Mouse (Mus musculus) CH12.LX (cell line): Measurements from ENCODE around the gene Pacs2. TPM values are rescaled to one million over a fixed set of nuclear protein-coding genes. Genes with fewer than 3 reads are reported as not detected.

Source experiments
- DNase-seq: peaks from one replicate; pipeline ENCODE4 v3.0.0-alpha.2; 2013; ENCODE audit errors: extremely low read depth
- H3K27ac ChIP-seq: 2 replicates; pipeline ENCODE4 v1.5.1; 2012; ENCODE audit warnings: low read depth, mild to moderate bottlenecking, control low read depth, moderate library complexity; ENCODE audit not compliant: insufficient read depth
- H3K27me3 ChIP-seq: replicated peaks from 2 replicates; pipeline ENCODE3; 2012; ENCODE audit warnings: inconsistent platforms
- H3K36me3 ChIP-seq, 2 experiments: replicated peaks in 1 of 2; 2 replicates each; pipeline versions ENCODE3 to v1.6.1; 2012; ENCODE audit warnings: inconsistent platforms in 1 of 2, low read length in 1 of 2, mild to moderate bottlenecking in 1 of 2, mixed read lengths in 1 of 2, moderate library complexity in 1 of 2; ENCODE audit not compliant: control insufficient read depth in 1 of 2, insufficient read depth in 1 of 2
- H3K4me1 ChIP-seq, 2 experiments: 2 replicates each; pipeline ENCODE4 v1.6.1; 2012; ENCODE audit warnings: inconsistent platforms in 1 of 2, moderate library complexity in 1 of 2; ENCODE audit not compliant: insufficient read depth in 2 of 2, control insufficient read depth in 1 of 2
- H3K4me2 ChIP-seq: 2 replicates; pipeline ENCODE4 v1.6.1; 2012; ENCODE audit warnings: low read depth, mild to moderate bottlenecking, control low read depth; ENCODE audit not compliant: poor library complexity, insufficient read depth, severe bottlenecking
- H3K4me3 ChIP-seq, 3 experiments: fragments of 150-350 bp in 1 of 3; sonication (generic) in 1 of 3; replicated peaks in 1 of 3; 2 replicates each; pipeline versions ENCODE3 to v1.5.1; 2011 to 2012; ENCODE audit warnings: low read depth in 2 of 3, low read length in 2 of 3, mild to moderate bottlenecking in 2 of 3, moderate library complexity in 2 of 3, control low read depth in 1 of 3, improper control_type of control experiment in 1 of 3, inconsistent platforms in 1 of 3, mixed read lengths in 1 of 3; ENCODE audit not compliant: poor library complexity in 1 of 3
- H3K79me2 ChIP-seq: replicated peaks from 2 replicates; pipeline ENCODE4 v1.6.1; 2012; ENCODE audit warnings: mild to moderate bottlenecking, moderate library complexity; ENCODE audit not compliant: control insufficient read depth, poor library complexity, insufficient read depth, severe bottlenecking; ENCODE audit errors: extremely low read depth
- H3K9ac ChIP-seq: 2 replicates; pipeline ENCODE4 v1.6.1; 2012; ENCODE audit warnings: low read depth, mild to moderate bottlenecking, control low read depth, moderate library complexity; ENCODE audit not compliant: insufficient read depth
- H3K9me3 ChIP-seq: replicated peaks from 2 replicates; pipeline ENCODE3; 2012; ENCODE audit warnings: low read length, inconsistent platforms, mixed read lengths
- BHLHE40 ChIP-seq: IDR thresholded peaks from 2 replicates; pipeline ENCODE4 v1.6.1; 2011; ENCODE audit warnings: mild to moderate bottlenecking, low read depth, low read length, improper control_type of control experiment
- CHD2 ChIP-seq: IDR thresholded peaks from 2 replicates; pipeline ENCODE4 v1.6.1; 2011; ENCODE audit warnings: low read length, improper control_type of control experiment
- CTCF ChIP-seq, 2 experiments: IDR thresholded peaks in 1 of 2; conservative IDR thresholded peaks in 1 of 2; 2 replicates each; pipeline ENCODE4 v1.5.1; 2011 to 2012; ENCODE audit warnings: low read depth in 2 of 2, low read length in 2 of 2, improper control_type of control experiment in 1 of 2, inconsistent platforms in 1 of 2, mild to moderate bottlenecking in 1 of 2, moderate library complexity in 1 of 2
- E2F4 ChIP-seq: IDR thresholded peaks from 2 replicates; pipeline ENCODE4 v1.6.1; 2011; ENCODE audit warnings: low read depth, low read length, improper control_type of control experiment; ENCODE audit not compliant: insufficient replicate concordance
- EP300 ChIP-seq: IDR thresholded peaks from 2 replicates; pipeline ENCODE4 v1.6.1; 2011; ENCODE audit warnings: low read length, improper control_type of control experiment
- ETS1 ChIP-seq: conservative IDR thresholded peaks from 2 replicates; pipeline ENCODE4 v1.6.1; 2012; ENCODE audit warnings: low read depth, mild to moderate bottlenecking, inconsistent platforms, low read length, improper control_type of control experiment, moderate library complexity
- HCFC1 ChIP-seq: IDR thresholded peaks from 2 replicates; pipeline ENCODE4 v1.6.1; 2012; ENCODE audit warnings: low read depth, mild to moderate bottlenecking, inconsistent platforms, low read length, improper control_type of control experiment
- JUN ChIP-seq: IDR thresholded peaks from 2 replicates; pipeline ENCODE4 v1.6.1; 2011; ENCODE audit warnings: low read depth, mild to moderate bottlenecking, low read length, improper control_type of control experiment, moderate library complexity; ENCODE audit not compliant: insufficient read depth
- JUND ChIP-seq: conservative IDR thresholded peaks from 2 replicates; pipeline ENCODE4 v1.6.1; 2011; ENCODE audit warnings: low read depth, low read length, improper control_type of control experiment
- KAT2A ChIP-seq: IDR thresholded peaks from 2 replicates; pipeline ENCODE4 v1.6.1; 2012; ENCODE audit warnings: low read length, improper control_type of control experiment, inconsistent platforms; ENCODE audit not compliant: insufficient replicate concordance
- MAX ChIP-seq: IDR thresholded peaks from 2 replicates; pipeline ENCODE4 v1.6.1; 2011; ENCODE audit warnings: low read length, improper control_type of control experiment
- MXI1 ChIP-seq: IDR thresholded peaks from 2 replicates; pipeline ENCODE4 v1.6.1; 2011; ENCODE audit warnings: mild to moderate bottlenecking, low read depth, low read length, improper control_type of control experiment
- MYC ChIP-seq: IDR thresholded peaks from 2 replicates; pipeline ENCODE4 v1.6.1; 2011; ENCODE audit warnings: low read depth, mild to moderate bottlenecking, improper control_type of control experiment, low read length
- NELFE ChIP-seq: IDR thresholded peaks from 2 replicates; pipeline ENCODE4 v1.6.1; 2011; ENCODE audit warnings: low read depth, low read length, improper control_type of control experiment
- PAX5 ChIP-seq: IDR thresholded peaks from 2 replicates; pipeline ENCODE4 v1.6.1; 2012; ENCODE audit warnings: low read length, inconsistent platforms, mixed read lengths
- POLR2A ChIP-seq: IDR thresholded peaks from 2 replicates; pipeline ENCODE4 v1.6.1; 2011; ENCODE audit warnings: low read depth, mild to moderate bottlenecking, improper control_type of control experiment, low read length
- POLR2AphosphoS2 ChIP-seq: IDR thresholded peaks from 2 replicates; pipeline ENCODE4 v1.6.1; 2011; ENCODE audit warnings: low read depth, low read length, improper control_type of control experiment
- RAD21 ChIP-seq: IDR thresholded peaks from 2 replicates; pipeline ENCODE4 v1.6.1; 2011; ENCODE audit warnings: low read depth, mild to moderate bottlenecking, low read length, improper control_type of control experiment, moderate library complexity
- SMC3 ChIP-seq: IDR thresholded peaks from 2 replicates; pipeline ENCODE4 v1.6.1; 2011; ENCODE audit warnings: low read depth, low read length, improper control_type of control experiment
- TBP ChIP-seq: conservative IDR thresholded peaks from 2 replicates; pipeline ENCODE4 v1.6.1; 2011; ENCODE audit warnings: low read depth, low read length, improper control_type of control experiment
- USF1 ChIP-seq: IDR thresholded peaks from 2 replicates; pipeline ENCODE4 v1.6.1; 2014; ENCODE audit warnings: low read depth, mild to moderate bottlenecking, inconsistent platforms, low read length, improper control_type of control experiment
- USF2 ChIP-seq: conservative IDR thresholded peaks from 2 replicates; pipeline ENCODE4 v1.6.1; 2011; ENCODE audit warnings: low read depth, low read length, improper control_type of control experiment
- ZC3H11A ChIP-seq: IDR thresholded peaks from 2 replicates; pipeline ENCODE4 v1.6.1; 2012; ENCODE audit warnings: low read depth, mild to moderate bottlenecking, inconsistent platforms, low read length, improper control_type of control experiment
- ZMIZ1 ChIP-seq: IDR thresholded peaks from 2 replicates; pipeline ENCODE4 v1.6.1; 2012; ENCODE audit warnings: low read depth, mild to moderate bottlenecking, inconsistent platforms, low read length, improper control_type of control experiment
- ZNF384 ChIP-seq: IDR thresholded peaks from 2 replicates; pipeline ENCODE4 v1.6.1; 2012; ENCODE audit warnings: low read depth, low read length, improper control_type of control experiment, inconsistent platforms
- dilution Hi-C: fragments of 300-500 bp; cut with MboI; formaldehyde crosslinking; loops from 2 replicates; pipeline ENCODE4 v1.14.3; 2020; ENCODE audit warnings: low sequenced_read_pairs; ENCODE audit not compliant: extremely low pct_unique_long_range_greater_than_20kb, extremely low pct_ligation_motif_present
- in situ Hi-C: fragments of 300-500 bp; cut with MboI; formaldehyde crosslinking; loops from 3 replicates; pipeline ENCODE4 v1.14.3; 2019; ENCODE audit warnings: low sequenced_read_pairs, low pct_ligation_motif_present, low pct_unique_long_range_greater_than_20kb, mixed read lengths
- polyA plus RNA-seq: library from polyadenylated mRNA; unstranded; fragments of >175 nt; gene quantifications from 2 replicates; pipeline ENCODE4 v1.2.1, GENCODE M21; 2012; ENCODE audit warnings: low read depth; ENCODE audit not compliant: insufficient read length
- total RNA-seq, 2 experiments: library from RNA; depleted of rRNA; stranded (reverse); fragments of 300-350 nt in 1 of 2; fragments of >200 nt in 1 of 2; gene quantifications; 2 replicates each; pipeline ENCODE4 v1.2.3; 2012 to 2014

The Pacs2 gene
- total and polyA plus RNA-seq, 3 experiments: 3.1 to 7.1 (median 7.0) TPM

- peaks cover 6 to 9% of the 10 kb centered on the region in 2 experiments for H3K4me1 ChIP-seq
- H3K36me3 ChIP-seq: peaks cover 0 to 61% of the 10 kb centered on the region in 2 experiments
- no peaks in the 10 kb centered on the region for H3K79me2 ChIP-seq
- dilution Hi-C loops (no loop called here), in situ Hi-C loops (no loop called here)
- H3K27me3 ChIP-seq: no peaks in the 10 kb centered on the region
- no peak for TF ChIP-seq CHD2
- no peak for TF ChIP-seq JUND
- no peak for TF ChIP-seq ZC3H11A
- no peak for TF ChIP-seq CTCF (conservative IDR thresholded peaks at IDR 0.05 in 1 of 2, IDR thresholded peaks at IDR 0.05 in 1 of 2; ENCODE audit: low read depth in 2 of 2, low read length in 2 of 2)
- no peak for TF ChIP-seq USF1
- TF ChIP-seq ZNF384: no peak
- TF ChIP-seq ETS1: no peak
- TF ChIP-seq BHLHE40: no peak
- no peak for TF ChIP-seq TBP
- TF ChIP-seq POLR2AphosphoS2: no peak
- no peak for TF ChIP-seq E2F4
- TF ChIP-seq POLR2A: no peak
- no peak for TF ChIP-seq MYC
- no peak for TF ChIP-seq MXI1
- TF ChIP-seq EP300: no peak
- no peak for TF ChIP-seq USF2
- no peak for TF ChIP-seq PAX5
- no peak for TF ChIP-seq KAT2A
- H3K4me2 ChIP-seq: no peak overlapping the region
- no peak overlapping the region for H3K4me3 ChIP-seq
- no peaks in the 10 kb centered on the region for H3K9me3 ChIP-seq
- DNase-seq: no peak
- no peak overlapping the region for H3K27ac ChIP-seq
- no peak overlapping the region for H3K9ac ChIP-seq
These were observed 53.7 kb downstream of the Pacs2 start for GRCm38 (mm10) chr12:113068002-113068401.

DNA sequence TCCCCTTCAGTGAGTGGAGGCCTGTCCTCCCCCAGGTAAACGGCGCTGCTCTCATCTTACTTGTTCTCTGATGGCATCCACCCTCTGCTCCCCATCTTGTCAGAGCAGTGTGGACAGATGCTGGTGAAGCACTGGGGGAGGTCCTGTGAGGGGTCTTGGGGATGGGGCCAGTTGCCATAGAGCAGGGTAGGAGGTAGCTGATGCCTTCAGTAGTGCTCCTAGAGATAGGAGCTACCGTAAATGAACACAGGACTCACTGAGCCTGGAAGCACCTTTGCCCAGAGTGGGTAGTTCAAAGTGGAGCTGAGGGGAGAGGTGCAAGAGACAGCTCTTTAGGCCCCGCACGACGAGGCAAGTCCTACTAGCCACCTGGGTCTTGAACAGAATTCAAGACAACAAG is 55.1 kb downstream of the Pacs2 start:
- Histone ChIP-seq H3K9me3 (no peaks in the 10 kb centered on the region), H3K9ac (no peak overlapping the region)

More for the DNA sequence above, 55.1 kb downstream of the Pacs2 start:
- TF ChIP-seq KAT2A (no peak), MAX (no peak), MXI1 (no peak), JUN (no peak), JUND (no peak), ZMIZ1 (no peak), EP300 (no peak), SMC3 (no peak), HCFC1 (no peak), RAD21 (no peak), PAX5 (no peak), NELFE (no peak)
- H3K4me2 ChIP-seq: no peak overlapping the region
- no peak for DNase-seq
- dilution Hi-C loops: no loop called here
- peaks cover 12 to 16% of the 10 kb centered on the region in 2 experiments for H3K4me1 ChIP-seq
- no peak overlapping the region for H3K4me3 ChIP-seq
- H3K79me2 ChIP-seq: no peaks in the 10 kb centered on the region
- H3K27ac ChIP-seq: no peak overlapping the region
- in situ Hi-C loops: no loop called here
- peaks cover 0 to 54% of the 10 kb centered on the region in 2 experiments for H3K36me3 ChIP-seq
- H3K27me3 ChIP-seq: no peaks in the 10 kb centered on the region
